Mouse (Mus musculus) midbrain, embryonic 14.5 days (tissue): Measurements from ENCODE around the gene Dnaic1. TPM values are rescaled to one million over a fixed set of nuclear protein-coding genes. Genes with fewer than 3 reads are reported as not detected.
A peak's percentile ranks its signal among the peaks of the same experiment; 100 is the strongest.

Experiments used
- ATAC-seq: fragments of 200-750 bp; cut with Nextera tagmentation; 2 replicates; pipeline ENCODE4 v1.8.0; 2017; ENCODE audit warnings: moderate number of reproducible peaks, moderate library complexity; ENCODE audit not compliant: low FRiP score, low TSS enrichment
- DNase-seq: peaks from one replicate; pipeline ENCODE4 v3.0.0-alpha.2; 2015
- H3K27ac ChIP-seq: fragments of 300-500 bp; sonication (generic); replicated peaks from 2 replicates; pipeline ENCODE4 v1.5.1; 2014; ENCODE audit warnings: mild to moderate bottlenecking, low read depth, low read length, moderate library complexity
- H3K27me3 ChIP-seq: fragments of 300-500 bp; sonication (generic); 2 replicates; pipeline ENCODE4 v1.6.1; 2014; ENCODE audit warnings: low read length, control low read depth, mixed read lengths; ENCODE audit not compliant: control insufficient read depth, insufficient read depth
- H3K36me3 ChIP-seq: fragments of 300-500 bp; sonication (generic); 2 replicates; pipeline ENCODE4 v1.6.1; 2014; ENCODE audit warnings: low read length, control low read depth; ENCODE audit not compliant: control insufficient read depth, insufficient read depth
- H3K4me1 ChIP-seq: fragments of 300-500 bp; sonication (generic); 2 replicates; pipeline ENCODE4 v1.6.1; 2014; ENCODE audit warnings: mild to moderate bottlenecking, antibody characterized with exemption, low read length, control low read depth; ENCODE audit not compliant: control insufficient read depth, insufficient read depth
- H3K4me2 ChIP-seq: fragments of 300-500 bp; sonication (generic); 2 replicates; pipeline ENCODE4 v1.6.1; 2014; ENCODE audit warnings: mild to moderate bottlenecking, low read length, moderate library complexity
- H3K4me3 ChIP-seq: fragments of 300-500 bp; sonication (generic); replicated peaks from 2 replicates; pipeline ENCODE4 v1.5.1; 2014; ENCODE audit warnings: low read depth, low read length
- H3K9ac ChIP-seq: fragments of 300-500 bp; sonication (generic); replicated peaks from 2 replicates; pipeline ENCODE4 v1.6.1; 2014; ENCODE audit warnings: mild to moderate bottlenecking, low read length, moderate library complexity
- H3K9me3 ChIP-seq: fragments of 300-500 bp; sonication (generic); 2 replicates; pipeline ENCODE4 v1.6.1; 2016; ENCODE audit warnings: low read length, control low read depth, mixed read lengths; ENCODE audit not compliant: control insufficient read depth
- WGBS: fragments of 180-500 bp; shearing (Covaris S2); extraction: QIAGEN DNeasy Blood & Tissue Kit; methylation state at CpG from one replicate; pipeline ENCODE4 v1.1.7; 2014; 5-methylcytosine and 5-hydroxymethylcytosine counted together
- polyA plus RNA-seq: library from polyadenylated mRNA; unstranded; fragments of >200 nt; fragmentation: Nextera tagmentation; extraction: Ambion mirVana; gene quantifications from 2 replicates; pipeline ENCODE4 v1.2.1, GENCODE M21; 2014

Dnaic1 gene
- polyA plus RNA-seq = 2.0 and 2.8 TPM in 2 replicates

- H3K4me2 ChIP-seq = peak within 1 kb of the TSS; percentile 60
- peaks cover 25% of the 10 kb centered on the region for H3K4me1 ChIP-seq
- ATAC-seq = peak; percentile 97
- peak within 1 kb of the TSS; percentile 84 for H3K9ac ChIP-seq
- WGBS = under 1% methylated on average over 40 of the region's 41 CpGs
- DNase-seq = peak; percentile 99
- H3K27me3 ChIP-seq = 0 out of 2 replicates have a peak, but pooled peaks cover 4% of the 10 kb centered on the region
- peak within 1 kb of the TSS; percentile 93 for H3K27ac ChIP-seq
- peak within 1 kb of the TSS; percentile 90 for H3K4me3 ChIP-seq
- no peaks in the 10 kb centered on the region for H3K9me3 ChIP-seq
- no peaks in the 10 kb centered on the region for H3K36me3 ChIP-seq
Measured at GRCm38 (mm10) chr4:41569411-41569885, at the start of gene Dnaic1, which contains the start of gene Fam219a. Gene Dnaic1, plus strand, starts transcription at chr4:41569775. Gene Fam219a, minus strand, starts transcription at chr4:41569538.

- Histone ChIP-seq H3K4me3 (no peak overlapping the region), H3K36me3 (peaks cover 26% of the 10 kb centered on the region), H3K9ac (no peak overlapping the region), H3K9me3 (no peaks in the 10 kb centered on the region), H3K4me1 (no peaks in the 10 kb centered on the region), H3K4me2 (no peak overlapping the region), H3K27me3 (no peaks in the 10 kb centered on the region), H3K27ac (no peak overlapping the region)
- WGBS = 48% methylated on average over 14 of the region's 14 CpGs
- DNase-seq = no peak
- no peak for ATAC-seq
Measured at GRCm38 (mm10) chr4:41520641-41521040, 48.9 kb upstream of the Dnaic1 start.

GRCm38 (mm10) chr4:41522136-41522535 is 47.4 kb upstream of the Dnaic1 start:
- Histone ChIP-seq H3K27ac (no peak overlapping the region), H3K4me3 (no peak overlapping the region), H3K4me2 (no peak overlapping the region), H3K9me3 (no peaks in the 10 kb centered on the region), H3K4me1 (peaks cover 11% of the 10 kb centered on the region), H3K36me3 (peaks cover 26% of the 10 kb centered on the region), H3K27me3 (no peaks in the 10 kb centered on the region), H3K9ac (no peak overlapping the region)
- WGBS = 76% methylated on average over 6 of the region's 6 CpGs
- DNase-seq (no peak), ATAC-seq (no peak)

GRCm38 (mm10) chr4:41522788-41523187 is 46.8 kb upstream of the Dnaic1 start:
- no peak overlapping the region for H3K27ac ChIP-seq
- ATAC-seq (no peak), DNase-seq (peak; percentile 85)
- H3K27me3 ChIP-seq = no peaks in the 10 kb centered on the region
- H3K4me3 ChIP-seq = no peak overlapping the region
- peaks cover 26% of the 10 kb centered on the region for H3K36me3 ChIP-seq
- H3K4me2 ChIP-seq = no peak overlapping the region
- WGBS = 48% methylated on average over 5 of the region's 5 CpGs
- H3K9ac ChIP-seq = no peak overlapping the region
- H3K9me3 ChIP-seq = no peaks in the 10 kb centered on the region
- H3K4me1 ChIP-seq = peaks cover 18% of the 10 kb centered on the region

- H3K9ac ChIP-seq = no peak overlapping the region
- WGBS = 82% methylated on average over 7 of the region's 7 CpGs
- H3K9me3 ChIP-seq = no peaks in the 10 kb centered on the region
Measured at GRCm38 (mm10) chr4:41523839-41524238, 45.7 kb upstream of the Dnaic1 start.

GRCm38 (mm10) chr4:41524829-41525228 is 44.7 kb upstream of the Dnaic1 start:
- Histone ChIP-seq H3K36me3 (peaks cover 14% of the 10 kb centered on the region), H3K27me3 (no peaks in the 10 kb centered on the region), H3K4me2 (no peak overlapping the region), H3K4me3 (no peak overlapping the region), H3K4me1 (peaks cover 32% of the 10 kb centered on the region), H3K9me3 (no peaks in the 10 kb centered on the region), H3K27ac (no peak overlapping the region), H3K9ac (no peak overlapping the region)
- WGBS = 73% methylated on average over 9 of the region's 9 CpGs
- no peak for ATAC-seq
- DNase-seq = no peak

More at GRCm38 (mm10) chr4:41523839-41524238, 45.7 kb upstream of the Dnaic1 start:
- ATAC-seq = no peak
- no peak for DNase-seq
- no peak overlapping the region for H3K4me3 ChIP-seq
- no peak overlapping the region for H3K4me2 ChIP-seq
- no peak overlapping the region for H3K27ac ChIP-seq
- peaks cover 19% of the 10 kb centered on the region for H3K36me3 ChIP-seq
- H3K4me1 ChIP-seq = peaks cover 28% of the 10 kb centered on the region
- H3K27me3 ChIP-seq = no peaks in the 10 kb centered on the region

GRCm38 (mm10) chr4:41526553-41526952 is 43.0 kb upstream of the Dnaic1 start:
- Histone ChIP-seq H3K4me3 (no peak overlapping the region), H3K36me3 (peaks cover 3% of the 10 kb centered on the region; the same call in 1 of the 2 replicates), H3K27me3 (no peaks in the 10 kb centered on the region), H3K4me2 (peak overlapping the region; percentile 21; the same call in 1 of the 2 replicates), H3K9me3 (no peaks in the 10 kb centered on the region), H3K4me1 (peaks cover 41% of the 10 kb centered on the region), H3K9ac (peak overlapping the region; percentile 25; the same call in 1 of the 2 replicates), H3K27ac (peak overlapping the region; percentile 65)
- ATAC-seq (no peak), DNase-seq (peak; percentile 57)
- WGBS = 2% methylated on average over 7 of the region's 7 CpGs

- Histone ChIP-seq H3K36me3 (no peaks in the 10 kb centered on the region), H3K27ac (peak overlapping the region; percentile 65)
- DNase-seq = peak; percentile 55
Measured at GRCm38 (mm10) chr4:41527076-41527475, 42.5 kb upstream of the Dnaic1 start.

GRCm38 (mm10) chr4:41527996-41528395 is 41.6 kb upstream of the Dnaic1 start:
- Histone ChIP-seq H3K9me3 (no peaks in the 10 kb centered on the region), H3K36me3 (no peaks in the 10 kb centered on the region), H3K27me3 (no peaks in the 10 kb centered on the region), H3K4me1 (peaks cover 44% of the 10 kb centered on the region), H3K4me2 (0 out of 2 replicates have a peak overlapping the region, but pooled peaks have one; percentile 3), H3K9ac (no peak overlapping the region), H3K4me3 (no peak overlapping the region), H3K27ac (peak overlapping the region; percentile 50)
- 3% methylated on average over 8 of the region's 8 CpGs for WGBS
- peak; percentile 48; the same call in 1 of the 2 replicates for ATAC-seq
- DNase-seq = peak; percentile 79

More at GRCm38 (mm10) chr4:41527076-41527475, 42.5 kb upstream of the Dnaic1 start:
- peak overlapping the region; percentile 25; the same call in 1 of the 2 replicates for H3K9ac ChIP-seq
- WGBS = 3% methylated on average over 13 of the region's 13 CpGs
- peak overlapping the region; percentile 21 for H3K4me2 ChIP-seq
- ATAC-seq = no peak
- peaks cover 44% of the 10 kb centered on the region for H3K4me1 ChIP-seq
- no peak overlapping the region for H3K4me3 ChIP-seq
- H3K9me3 ChIP-seq = no peaks in the 10 kb centered on the region
- H3K27me3 ChIP-seq = no peaks in the 10 kb centered on the region
